Mouse (Mus musculus) cerebellum, adult 9-11 months (tissue): Measurements from ENCODE around the gene Egln1.
A peak's percentile ranks its signal among the peaks of the same experiment; 100 is the strongest.

Experiments
- DNase-seq: peaks from one replicate; pipeline ENCODE4 v3.0.0; 2022

Gene Egln1

DNA sequence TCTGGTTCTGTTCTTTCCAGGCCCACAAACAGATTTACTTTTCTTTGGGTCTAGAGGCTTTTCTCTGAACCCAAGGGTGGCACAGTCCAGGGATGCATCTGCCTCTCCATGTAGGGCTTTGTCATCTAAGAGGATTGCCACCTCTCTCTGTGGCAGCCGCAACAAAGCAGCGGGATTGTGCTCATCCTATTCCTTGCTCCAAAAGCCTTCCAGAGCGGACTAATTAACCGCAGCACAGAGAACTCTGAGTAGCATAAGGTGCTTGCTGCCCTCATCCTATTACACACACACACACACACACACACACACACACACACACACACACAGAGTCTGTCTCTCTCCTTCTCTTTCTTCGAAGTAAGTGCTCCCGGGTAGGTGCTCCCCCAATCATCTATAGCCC lies 5.3 kb downstream of the Egln1 start:
- DNase-seq = no peak

- DNase-seq = no peak
These were observed 11.8 kb downstream of the Egln1 start for GRCm38 (mm10) chr8:124937293-124937692.

DNA sequence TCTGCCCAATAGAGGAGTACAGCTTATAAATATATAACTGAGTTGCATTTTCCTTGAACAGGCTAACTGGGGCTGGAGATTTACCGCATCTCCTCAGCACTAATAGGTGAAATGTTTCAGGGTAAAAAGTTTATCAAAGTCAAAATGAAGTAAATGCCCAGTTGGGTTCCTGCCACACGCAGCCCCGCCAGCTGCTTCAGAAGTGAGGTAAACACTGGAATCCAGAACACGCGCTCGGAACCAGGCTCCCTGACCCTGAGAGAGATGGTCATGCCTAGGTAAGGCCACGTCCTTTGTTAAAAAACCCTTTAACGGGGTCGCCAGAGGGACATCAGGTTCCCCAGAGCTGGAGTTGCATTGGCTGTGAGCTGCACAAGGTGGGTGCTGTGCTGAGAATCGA lies 12.4 kb downstream of the Egln1 start:
- DNase-seq = no peak

DNA sequence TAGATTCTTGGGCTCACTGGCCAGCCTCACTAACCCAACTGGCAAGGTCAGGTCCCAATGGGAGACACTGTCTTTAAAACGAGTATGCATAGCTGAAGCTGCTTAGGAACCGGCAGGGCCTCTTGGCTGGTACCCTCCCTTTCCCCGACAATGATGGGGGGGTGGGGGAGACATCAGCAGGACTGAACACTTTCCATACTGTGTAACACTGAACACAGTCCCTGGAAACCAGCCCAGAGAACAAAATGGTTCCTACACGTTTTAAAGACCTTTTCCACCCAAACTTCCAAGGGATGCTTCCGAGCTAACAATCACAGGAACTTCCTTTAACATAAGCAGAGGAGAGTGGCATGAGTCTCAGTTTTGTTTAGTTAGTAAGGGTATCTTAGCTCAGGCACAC lies 14.0 kb downstream of the Egln1 start:
- DNase-seq = no peak

- peak; percentile 2 for DNase-seq
These were observed 16.7 kb downstream of the Egln1 start for GRCm38 (mm10) chr8:124932435-124932834.

GRCm38 (mm10) chr8:124930649-124931048 lies 18.5 kb downstream of the Egln1 start:
- peak; percentile 13 for DNase-seq

GRCm38 (mm10) chr8:124930086-124930485 lies 19.0 kb downstream of the Egln1 start:
- DNase-seq = no peak

- no peak for DNase-seq
These were observed 20.1 kb downstream of the Egln1 start for GRCm38 (mm10) chr8:124929006-124929405.

- DNase-seq = no peak
These were observed 22.8 kb downstream of the Egln1 start for GRCm38 (mm10) chr8:124926351-124926771.

GRCm38 (mm10) chr8:124925544-124926266 lies 23.4 kb downstream of the Egln1 start:
- no peak for DNase-seq

GRCm38 (mm10) chr8:124923971-124924652 lies 25.0 kb downstream of the Egln1 start:
- DNase-seq = no peak

DNA sequence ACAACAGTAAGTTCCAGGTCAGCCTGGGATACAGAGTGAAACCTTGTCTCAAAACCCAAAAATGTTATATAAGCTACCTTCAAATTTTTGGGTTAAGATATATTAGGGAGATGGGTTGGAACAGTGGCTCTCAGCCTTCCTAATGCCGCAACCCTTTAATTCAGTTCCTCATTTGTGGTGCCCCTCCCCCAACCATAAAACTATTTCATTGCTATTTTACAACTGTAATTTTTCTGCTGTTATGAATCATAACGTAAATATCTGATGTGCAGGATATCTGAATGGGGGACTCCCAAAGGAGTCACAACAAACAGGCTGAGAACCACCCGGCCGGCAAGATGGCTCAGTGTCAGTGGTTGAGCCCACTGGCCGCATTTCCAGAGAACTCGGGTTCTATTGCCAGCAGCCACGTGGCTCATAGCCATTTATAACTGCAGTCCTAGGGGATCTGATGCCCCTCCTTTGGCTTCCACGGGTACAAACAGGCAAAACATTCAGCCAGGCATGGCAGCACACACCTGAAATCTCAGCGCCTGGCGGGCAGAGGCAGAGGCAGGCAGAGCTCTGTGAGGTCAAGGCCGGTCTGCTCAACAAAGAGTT lies 26.5 kb downstream of the Egln1 start:
- no peak for DNase-seq

GRCm38 (mm10) chr8:124921369-124922279 lies 27.5 kb downstream of the Egln1 start:
- no peak for DNase-seq

GRCm38 (mm10) chr8:124917741-124918484 lies 31.2 kb downstream of the Egln1 start:
- peak; percentile 70 for DNase-seq

GRCm38 (mm10) chr8:124914061-124914460 lies 35.1 kb downstream of the Egln1 start:
- no peak for DNase-seq

GRCm38 (mm10) chr8:124911938-124912872 lies 36.9 kb downstream of the Egln1 start:
- DNase-seq = peak; percentile 51

GRCm38 (mm10) chr8:124910349-124910748 lies 38.8 kb downstream of the Egln1 start:
- DNase-seq = peak; percentile 91

- DNase-seq = peak; percentile 49
These were observed 39.2 kb downstream of the Egln1 start for GRCm38 (mm10) chr8:124909936-124910335.

- DNase-seq = no peak
These were observed 43.6 kb downstream of the Egln1 start for GRCm38 (mm10) chr8:124905482-124905881.

- DNase-seq = no peak
These were observed 45.9 kb downstream of the Egln1 start for GRCm38 (mm10) chr8:124903198-124903597.
